Mouse (Mus musculus) cerebellum, adult 9-10 months (tissue): ENCODE results near the gene Ndufaf1.
"Not testable (repeated sequence)": the region's sequence is repeated elsewhere in the genome, so short reads cannot be mapped to it uniquely, and the experiment has no call there.

ENCODE experiments used
- DNase-seq: peaks from one replicate; pipeline ENCODE4 v3.0.0; 2022

The Ndufaf1 gene

DNA sequence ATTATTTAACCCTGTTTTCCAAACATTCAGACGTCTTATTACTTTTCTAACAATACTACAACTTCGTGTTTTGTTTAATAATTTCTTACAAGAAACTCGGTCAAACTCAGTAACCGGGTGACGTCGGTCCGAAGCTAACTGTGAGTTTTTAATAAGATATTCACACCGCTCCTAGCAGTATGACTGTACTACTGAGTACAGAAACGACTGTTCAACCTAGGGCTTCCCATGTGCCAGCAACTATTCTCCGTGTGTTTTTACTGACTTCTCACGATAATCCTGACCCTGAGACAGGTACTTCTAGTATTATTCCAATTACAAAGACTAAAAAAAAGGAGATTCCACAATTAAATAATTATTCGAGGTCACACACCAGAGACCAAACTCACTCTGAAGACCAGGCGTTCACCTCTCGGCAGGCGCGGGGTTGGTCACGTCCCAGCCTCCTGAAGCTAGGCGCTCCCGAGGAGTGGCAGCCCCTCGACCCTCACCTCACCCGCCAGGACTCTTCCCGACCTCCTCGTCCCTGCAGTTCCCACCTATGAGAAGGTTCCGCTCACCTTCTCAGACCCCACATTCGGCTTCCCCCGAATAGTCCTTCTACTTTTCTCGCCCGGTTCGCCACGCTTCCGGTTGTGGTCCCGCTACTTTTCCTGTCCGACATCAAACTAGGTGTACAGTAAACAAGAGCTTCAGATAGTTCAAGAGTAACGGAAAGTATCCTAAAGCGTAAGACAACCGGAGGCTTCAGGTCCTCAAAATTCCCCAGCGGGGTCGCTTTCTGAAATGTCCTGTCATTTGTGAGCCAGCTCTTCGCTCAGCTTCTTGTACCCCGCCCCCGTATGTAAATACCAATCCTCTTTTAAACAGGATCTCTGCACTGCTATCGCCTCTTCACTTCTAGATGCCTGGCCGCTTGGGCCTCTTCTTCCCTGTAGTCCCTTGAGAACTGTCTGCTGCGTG lies at the start of gene Ndufaf1:
Gene Ndufaf1, minus strand, starts transcription at position 608 of the 963 bp plus-strand sequence.
- peak; percentile 89 for DNase-seq

DNA sequence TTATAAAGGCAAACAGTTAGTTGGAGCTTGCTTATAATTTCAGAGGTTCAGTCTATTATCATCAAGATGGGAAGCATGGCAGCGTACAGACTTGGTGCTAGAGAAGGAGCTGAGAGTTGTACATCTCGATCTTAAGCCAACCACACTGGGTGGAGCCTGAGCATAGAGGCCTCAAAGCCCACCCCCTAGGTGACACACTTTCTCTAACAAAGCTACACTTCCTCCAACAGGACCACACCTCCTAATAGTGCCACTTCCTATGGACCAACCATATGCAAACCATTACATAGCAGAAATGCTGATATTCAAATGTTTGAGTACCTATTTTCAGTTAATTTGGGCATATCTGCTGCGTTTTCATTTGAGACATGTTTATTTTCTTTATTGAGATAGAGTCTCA lies 47.4 kb upstream of the Ndufaf1 start:
- DNase-seq = no peak

DNA sequence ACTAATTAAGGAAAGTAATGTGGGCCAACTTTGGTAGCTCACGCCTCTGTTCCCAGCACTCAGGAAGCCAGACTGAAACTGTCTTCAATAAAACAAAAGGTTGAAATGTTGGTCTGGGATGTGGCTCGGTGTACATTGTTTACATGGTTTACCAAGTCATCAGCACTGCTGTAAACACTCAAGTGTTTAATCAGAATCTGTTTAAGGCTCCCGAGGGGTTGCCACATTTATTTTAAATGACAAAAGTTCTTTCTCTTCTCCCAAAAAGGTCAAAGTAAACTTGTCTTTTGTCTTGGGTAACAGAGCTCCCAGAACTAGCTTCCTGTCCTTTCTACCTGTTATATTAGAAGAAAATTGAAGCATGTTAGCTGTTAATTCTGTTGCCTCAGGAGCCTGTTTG lies 45.0 kb upstream of the Ndufaf1 start:
- no peak for DNase-seq

DNA sequence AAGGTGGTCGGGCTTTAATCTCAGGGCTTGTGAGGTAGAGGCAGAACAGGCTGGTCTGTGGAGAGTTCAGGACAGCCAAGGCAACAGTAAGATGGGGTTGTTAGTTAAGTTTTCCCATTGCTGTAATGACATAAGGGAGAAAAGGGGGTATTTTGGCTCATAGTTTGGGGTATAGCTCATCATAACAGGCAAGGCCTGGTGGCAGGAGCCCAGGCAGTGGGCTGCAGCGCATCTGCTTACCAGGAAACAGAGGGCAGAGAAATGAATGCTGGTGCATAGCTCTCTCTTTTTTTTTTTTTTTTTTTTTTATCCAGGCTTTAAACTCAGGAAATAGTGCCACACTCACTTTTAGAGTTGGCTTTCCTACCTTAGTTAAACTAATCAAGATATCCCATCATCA lies 40.5 kb upstream of the Ndufaf1 start:
- DNase-seq = no peak

DNA sequence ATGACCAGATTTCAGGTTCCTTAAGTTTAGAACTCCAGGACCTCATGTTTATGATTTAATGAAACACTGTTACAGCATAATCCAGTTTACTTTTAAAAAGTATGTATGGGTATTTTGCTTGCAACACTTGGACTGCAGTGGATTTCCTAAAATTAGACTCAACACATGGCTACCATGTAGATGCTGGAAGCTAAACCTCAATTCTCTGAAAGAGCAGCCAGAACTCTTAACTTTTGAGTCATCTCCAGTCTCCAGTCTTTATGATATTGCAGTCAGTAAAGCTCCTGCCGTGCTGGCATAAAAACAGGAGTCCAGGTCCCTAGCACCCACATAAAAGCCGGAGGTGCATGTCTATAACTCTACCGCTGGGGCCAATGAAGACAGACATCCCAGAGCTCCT lies 37.3 kb upstream of the Ndufaf1 start:
- DNase-seq = no peak

DNA sequence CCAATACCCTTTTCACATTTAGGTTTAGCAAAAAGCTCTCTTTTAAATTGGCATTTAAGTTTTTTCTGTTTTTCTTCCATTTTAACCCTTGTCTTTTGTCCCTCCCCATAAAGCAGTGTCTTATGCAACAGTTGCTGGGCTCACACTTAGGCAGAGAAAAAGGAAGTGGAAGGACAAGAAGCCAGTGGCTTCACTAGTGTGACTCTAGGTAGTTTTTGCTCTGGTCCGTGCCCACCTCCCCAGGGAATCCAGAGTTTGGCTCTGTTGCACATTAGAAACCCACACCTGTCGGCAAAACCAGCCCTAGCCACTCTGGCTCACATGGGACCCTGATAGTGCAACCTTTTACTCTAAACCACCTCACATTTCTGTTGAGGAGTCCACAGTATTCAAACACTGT lies 35.8 kb upstream of the Ndufaf1 start:
- DNase-seq = no peak

DNA sequence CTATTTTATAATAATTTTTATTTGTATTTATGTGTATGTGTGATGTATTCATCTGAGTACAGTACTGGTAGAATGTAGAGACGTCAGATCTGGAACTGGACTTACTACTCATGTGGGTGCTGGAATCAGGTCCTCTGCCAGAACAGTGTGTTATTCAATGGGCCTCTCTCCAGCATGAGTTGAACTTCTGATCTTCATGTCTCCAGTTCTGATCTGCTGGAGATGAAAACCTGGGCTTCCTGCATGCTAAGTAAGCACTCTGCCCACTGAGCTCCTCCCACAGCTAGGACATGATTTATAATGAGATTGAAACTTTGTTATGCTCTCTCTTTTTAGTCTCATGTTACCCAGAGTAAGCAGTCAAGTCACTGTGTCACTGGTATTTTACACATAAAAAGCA lies 33.5 kb upstream of the Ndufaf1 start:
- no peak for DNase-seq

DNA sequence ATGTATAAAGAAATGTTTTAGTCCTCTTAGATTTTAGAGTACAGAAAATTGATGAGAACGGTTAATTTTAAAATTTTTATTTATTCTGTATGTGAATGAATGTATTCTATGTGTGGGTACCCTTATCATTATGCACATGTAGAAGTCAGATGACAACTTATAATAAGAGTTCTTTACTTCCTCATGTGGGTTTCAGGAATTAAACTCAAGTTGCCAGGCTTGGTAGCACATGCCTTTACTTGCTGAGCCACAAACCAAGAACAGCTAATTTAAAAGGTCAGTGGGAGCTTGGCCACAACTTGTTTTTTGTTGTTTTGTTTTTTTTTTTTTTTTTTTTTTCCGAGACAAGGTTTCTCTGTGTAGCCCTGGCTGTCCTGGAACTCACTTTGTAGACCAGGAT lies 32.2 kb upstream of the Ndufaf1 start:
- no peak for DNase-seq

DNA sequence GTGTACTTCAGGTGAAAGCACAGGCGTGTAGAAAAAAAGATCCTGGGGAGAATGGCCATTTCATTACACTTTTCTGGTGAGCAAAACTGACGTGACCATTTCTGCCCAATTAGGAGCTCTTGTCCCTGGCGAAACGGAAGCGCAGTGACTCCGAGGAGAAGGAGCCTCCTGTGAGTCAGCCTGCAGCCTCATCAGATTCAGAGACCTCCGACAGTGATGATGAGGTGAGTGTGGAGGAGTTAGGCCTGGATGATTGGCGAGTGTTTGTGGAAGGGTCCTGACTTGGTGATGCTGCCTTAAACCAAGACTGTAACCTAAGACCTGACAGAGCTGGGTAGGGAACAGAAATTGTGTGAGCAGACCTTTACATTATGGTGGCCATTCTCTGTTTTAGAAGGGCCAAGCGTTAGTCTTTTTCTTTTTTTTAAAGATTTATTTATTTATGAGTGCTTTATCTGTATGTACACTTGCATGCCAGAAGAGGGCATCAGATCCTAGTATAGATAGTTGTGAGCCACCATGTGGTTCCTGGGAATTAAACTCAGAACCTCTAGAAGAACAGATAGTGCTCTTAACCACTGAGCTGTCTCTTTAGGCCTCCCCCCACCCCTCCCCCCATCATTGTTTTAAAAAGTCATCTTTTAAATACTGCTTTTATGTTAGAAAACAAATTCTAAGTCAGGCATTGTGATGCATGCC lies 29.5 kb upstream of the Ndufaf1 start:
- DNase-seq = peak; percentile 18

DNA sequence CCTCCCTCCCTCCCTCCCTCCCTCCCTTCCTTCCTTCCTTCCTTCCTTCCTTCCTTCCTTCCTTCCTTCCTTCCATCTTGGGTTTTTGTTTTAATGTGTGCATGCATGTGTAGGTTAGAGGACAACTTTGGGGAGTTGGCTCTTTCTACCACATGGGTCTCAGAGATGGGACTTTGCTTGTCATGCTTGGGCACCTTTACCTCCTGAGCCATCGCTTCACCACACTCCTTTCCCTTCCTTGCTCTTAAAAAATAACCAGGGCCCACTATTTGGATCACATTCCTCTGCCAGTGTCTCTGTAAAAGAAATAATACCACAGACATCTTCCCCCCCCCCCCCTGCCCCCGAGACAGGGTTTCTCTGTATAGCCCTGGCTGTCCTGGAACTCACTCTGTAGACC lies 21.1 kb upstream of the Ndufaf1 start:
- DNase-seq = no peak

DNA sequence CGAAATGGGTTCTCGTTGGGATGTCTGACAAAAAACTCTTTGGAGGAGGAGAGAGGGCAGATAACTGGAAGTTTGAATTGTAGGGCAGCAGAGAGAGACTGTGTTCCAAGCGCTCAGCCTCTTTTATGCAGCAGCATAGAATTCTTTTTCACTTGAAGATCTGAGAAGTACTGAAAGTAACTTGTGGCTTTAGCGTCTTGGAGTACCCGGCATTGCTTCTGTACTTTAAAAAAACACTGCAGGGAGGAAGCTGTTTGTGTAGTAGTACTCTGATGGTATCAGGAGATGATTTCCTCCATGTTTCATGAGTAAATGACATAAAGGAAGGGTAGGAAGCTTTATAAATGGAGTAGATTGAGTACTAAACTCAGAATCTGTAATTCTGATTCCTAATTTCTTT lies 13.2 kb upstream of the Ndufaf1 start:
- no peak for DNase-seq

DNA sequence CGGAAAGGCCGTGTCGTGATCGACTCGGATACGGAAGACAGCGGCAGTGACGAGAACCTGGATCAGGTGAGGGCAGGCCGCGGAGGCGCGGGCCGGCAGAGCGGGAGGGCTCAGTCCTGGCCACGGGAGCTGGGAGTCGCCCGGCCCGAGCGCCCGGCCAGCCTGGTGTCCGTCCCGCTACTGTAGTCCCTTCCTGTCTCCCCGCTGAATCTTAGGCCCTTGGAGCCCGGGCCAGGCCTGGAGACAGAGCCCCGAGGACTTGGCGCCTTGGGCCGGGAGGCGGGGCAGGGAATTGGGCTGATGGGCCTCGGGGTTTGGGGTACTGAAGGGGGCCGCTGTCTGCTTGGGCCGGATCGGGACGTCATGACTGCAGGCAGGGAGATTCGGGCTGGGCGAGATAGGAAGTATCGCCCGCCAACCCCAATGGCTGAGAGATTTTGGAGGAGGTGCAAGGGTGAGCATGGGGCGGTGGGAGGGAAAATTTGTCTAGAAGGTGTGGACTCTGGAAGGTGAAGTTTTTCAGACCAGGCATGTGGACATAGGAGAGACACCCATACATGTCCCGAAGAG lies 12.7 kb upstream of the Ndufaf1 start:
- DNase-seq = no peak

DNA sequence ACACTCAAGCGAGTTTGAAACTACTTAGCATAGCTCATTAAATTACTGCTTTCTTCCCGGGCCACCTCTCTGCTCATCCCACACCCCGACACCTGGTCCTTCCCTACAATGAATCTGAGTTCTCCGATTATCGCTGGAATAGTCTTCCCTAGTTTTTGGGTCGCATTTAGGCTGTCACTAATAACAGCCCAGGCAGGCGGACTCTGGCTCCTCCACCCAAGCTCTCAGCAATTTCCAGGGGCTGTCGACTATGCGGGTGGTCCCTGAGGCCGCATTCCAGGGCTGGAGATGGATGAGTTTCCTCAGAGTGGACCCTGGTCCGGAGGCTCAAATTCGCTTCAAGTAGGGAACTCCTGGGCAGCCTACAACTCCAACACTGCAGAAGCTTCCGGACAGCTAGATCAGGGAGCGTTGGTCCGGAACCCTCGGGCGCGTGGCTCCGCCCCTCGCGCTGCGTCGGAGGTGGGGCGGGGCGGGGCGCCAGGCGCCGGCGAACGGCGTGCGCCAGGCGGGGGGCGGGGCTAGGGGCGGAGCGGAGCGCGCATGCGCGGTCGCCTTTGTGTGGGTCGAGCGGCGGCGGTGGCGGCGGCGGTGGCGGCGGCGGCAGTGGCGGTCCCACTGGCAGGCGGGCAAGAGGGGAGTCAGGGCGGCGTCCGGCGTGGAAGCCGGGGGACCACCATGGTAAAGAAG lies 12.0 kb upstream of the Ndufaf1 start, which contains the start of gene Rtf1:
Gene Rtf1, plus strand, starts transcription at position 544 of the 690 bp plus-strand sequence.
- DNase-seq = peak; percentile 90

DNA sequence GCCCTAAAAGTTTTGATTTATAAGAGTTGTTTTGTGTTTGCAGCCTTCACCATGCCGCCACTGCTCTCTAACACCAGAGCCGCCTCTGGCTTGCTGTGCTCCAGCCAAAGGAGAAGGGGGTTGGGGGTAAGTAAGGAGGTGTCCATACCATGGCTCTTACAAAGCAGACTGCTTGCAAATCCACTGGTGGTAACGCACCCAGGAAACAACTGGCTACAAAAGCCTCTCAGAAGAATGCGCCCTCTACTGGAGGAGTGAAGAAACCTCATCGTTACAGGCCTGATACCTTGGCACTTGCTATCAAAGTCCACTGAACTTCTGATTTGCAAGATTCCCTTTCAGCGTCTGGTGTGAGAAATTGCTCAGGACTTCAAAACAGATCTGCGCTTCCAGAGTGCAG lies 6.4 kb upstream of the Ndufaf1 start:
- DNase-seq = no peak

DNA sequence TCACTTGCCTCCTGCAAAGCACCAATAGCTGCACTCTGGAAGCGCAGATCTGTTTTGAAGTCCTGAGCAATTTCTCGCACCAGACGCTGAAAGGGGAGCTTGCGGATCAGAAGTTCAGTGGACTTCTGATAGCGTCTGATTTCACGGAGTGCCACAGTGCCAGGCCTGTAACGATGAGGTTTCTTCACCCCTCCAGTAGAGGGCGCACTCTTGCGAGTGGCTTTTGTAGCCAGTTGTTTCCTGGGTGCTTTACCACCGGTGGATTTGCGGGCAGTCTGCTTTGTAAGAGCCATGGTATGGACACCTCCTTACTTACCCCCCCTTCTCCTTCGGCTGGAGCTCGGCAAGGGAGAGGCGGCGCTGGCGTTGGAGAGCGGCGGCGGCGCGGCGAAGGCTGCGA lies 3.1 kb upstream of the Ndufaf1 start:
- not testable (repeated sequence) for DNase-seq

DNA sequence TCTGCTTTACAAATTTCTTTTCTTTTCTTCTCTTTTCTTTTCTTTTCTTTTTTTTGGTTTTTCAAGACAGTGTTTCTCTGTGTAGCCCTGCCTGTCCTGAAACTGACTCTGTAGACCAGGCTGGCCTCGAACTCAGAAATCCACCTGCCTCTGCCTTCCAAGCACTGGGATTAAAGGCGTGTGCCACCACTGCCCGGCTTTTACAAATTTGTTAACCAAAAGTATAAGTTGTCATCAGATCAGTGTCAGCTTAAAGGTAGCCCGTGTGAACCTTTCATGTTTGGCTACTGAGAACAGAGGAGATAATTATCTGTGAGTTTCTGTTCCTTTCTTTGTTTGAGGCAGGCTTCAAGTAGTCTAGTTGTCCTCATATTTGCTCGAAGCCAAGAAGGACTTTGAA lies 18.4 kb downstream of the Ndufaf1 start:
- no peak for DNase-seq

DNA sequence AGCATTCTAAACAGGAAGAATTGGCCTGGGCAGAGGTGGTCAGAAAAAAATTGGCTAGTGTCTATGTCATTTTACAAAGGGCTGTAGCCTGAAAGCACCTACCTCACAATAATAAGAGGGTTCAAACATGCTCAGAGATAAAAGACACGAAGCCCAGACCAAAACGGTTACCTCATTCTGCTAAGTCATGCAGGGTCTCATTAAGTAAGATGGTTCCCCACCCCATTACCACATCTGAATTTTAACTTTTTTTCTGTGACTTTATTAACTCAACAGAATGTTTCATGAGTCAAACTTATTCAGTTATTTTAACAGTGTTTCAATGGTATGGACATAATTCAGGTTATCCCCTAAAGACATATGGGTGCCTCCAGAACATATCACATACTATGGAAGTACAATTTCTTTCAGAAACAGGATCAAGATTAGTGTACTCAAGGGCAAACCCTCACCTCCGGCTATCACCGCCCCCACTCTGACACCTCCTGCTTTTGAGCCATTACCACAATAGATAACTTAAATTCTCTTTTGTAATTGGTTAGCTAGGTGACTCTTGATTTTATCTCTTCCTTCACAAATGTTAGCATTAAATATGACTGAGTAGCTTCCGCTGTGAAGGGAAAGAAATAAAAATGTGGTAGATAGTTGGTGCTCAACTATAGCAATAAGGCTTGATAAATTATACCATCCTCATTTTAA lies 21.3 kb downstream of the Ndufaf1 start:
- DNase-seq = no peak

DNA sequence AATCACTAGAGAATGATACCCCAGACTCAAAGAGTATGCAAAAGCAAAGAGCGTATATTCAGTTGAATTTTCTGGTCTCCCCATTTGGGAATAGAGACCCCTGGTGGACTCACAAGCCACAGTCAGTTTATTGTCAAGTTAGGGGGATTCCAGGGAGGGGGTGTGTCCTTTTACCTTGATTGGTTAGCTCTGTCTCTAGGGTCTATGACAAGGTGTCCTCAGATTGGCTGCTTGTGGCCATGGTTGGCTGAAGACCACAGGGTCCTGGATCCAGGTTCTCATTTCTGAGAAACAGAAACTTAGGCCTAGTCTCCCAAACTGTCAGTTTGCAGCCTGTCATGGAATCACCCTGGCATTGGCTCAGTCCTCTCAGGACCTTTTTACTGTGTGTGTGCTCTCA lies 25.8 kb downstream of the Ndufaf1 start:
- no peak for DNase-seq

DNA sequence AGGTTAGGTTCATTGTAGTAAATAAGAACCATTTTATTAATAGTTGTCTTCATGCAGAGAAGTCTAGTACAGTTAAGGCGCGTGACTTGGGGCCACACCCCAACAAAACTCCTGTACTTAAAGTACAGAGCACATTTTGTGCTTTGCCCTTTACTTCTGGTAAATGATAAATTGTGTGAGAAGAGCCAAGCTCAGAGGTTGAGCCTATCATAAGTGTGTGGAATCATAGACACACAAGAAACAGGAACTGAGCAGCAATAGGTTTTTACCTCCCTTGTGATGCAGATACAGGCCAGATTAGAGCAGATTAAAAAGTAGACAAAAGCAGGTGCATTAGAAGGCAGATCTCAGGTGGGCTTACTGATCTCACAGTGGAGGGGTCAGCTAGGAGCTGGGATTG lies 41.3 kb downstream of the Ndufaf1 start:
- DNase-seq = no peak

DNA sequence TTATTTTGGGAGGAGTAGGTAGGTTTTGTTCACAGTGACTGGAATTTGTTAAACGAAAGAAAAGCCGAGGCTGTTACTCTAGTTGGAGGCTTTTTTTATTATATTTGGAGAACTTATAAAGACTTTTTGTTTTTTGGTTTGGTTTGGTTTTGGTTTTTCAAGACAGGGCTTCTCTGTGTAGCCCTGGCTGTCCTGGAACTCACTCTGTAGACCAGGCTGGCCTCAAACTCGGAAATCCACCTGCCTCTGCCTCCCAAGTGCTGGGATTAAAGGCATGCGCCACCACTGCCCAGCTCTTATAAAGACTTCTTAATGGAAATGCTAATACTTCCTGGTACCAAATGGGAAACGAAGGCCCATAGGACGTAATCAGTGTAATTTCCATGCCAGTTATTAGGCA lies 43.6 kb downstream of the Ndufaf1 start:
- not testable (repeated sequence) for DNase-seq

DNA sequence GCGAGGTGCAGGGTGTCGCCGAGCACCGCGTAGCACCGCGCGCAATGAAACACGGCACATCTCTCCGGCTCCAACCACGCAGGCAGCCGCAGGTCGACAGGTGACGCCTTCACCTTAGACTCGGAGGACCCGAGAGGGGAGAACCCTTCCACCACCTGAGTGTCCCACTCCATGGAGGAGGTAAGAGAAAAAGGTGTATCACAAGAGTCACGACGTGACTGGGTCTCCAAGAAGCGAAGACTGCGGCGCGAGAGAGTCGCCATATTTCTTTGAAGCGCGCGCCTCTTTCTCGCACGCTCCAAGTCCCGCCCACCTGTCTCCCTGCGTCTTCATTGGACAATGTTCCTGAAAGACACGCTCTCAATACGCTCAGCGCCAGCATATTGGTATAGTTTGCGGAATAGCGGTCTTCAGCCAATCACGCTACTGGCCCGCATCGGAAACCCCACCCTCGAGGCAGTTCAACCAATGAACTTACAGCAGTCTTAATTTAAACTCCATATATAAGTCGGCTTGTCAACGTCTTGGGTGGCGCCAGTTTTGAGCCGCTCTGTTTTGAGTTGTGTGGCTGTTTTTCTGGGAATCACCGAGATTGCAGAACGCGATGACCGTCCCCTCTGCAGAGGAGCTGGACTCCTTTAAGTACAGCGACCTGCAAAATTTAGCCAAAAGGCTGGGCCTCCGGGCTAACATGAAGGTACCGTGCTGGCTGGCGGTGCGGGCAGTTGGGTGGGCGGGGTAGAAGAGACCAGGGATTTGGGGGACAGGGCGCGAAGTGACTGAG lies 44.2 kb downstream of the Ndufaf1 start, which contains the start of the genes Nusap1 and Oip5:
Gene Nusap1, plus strand, starts transcription at position 100 of the 784 bp plus-strand sequence.
Gene Oip5, minus strand, starts transcription at position 271 of the 784 bp plus-strand sequence.
- DNase-seq = peak; percentile 95

DNA sequence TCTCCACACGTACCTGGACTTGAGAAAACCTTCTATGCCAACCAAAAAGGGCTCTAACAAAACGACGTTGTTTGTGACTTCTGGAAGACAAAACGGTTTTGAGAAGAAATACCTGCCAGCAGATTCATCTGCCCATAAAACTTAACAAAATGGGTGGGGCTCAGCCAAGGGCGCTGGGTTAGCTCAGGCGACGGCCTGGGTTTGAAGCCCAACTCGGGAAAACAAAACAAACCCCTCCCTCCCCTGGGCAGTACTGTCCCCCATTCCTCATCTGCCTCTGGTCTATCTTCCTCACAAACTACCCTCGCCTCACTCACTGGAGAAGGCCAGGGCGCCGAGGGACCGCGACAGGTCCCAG lies 44.8 kb downstream of the Ndufaf1 start:
- no peak for DNase-seq
